Mouse (Mus musculus): Measurements from ENCODE around the gene St6galnac3.

St6galnac3 gene

GRCm38 (mm10) chr3:153160683-153161082 lies 564.3 kb downstream of the St6galnac3 start:
- no peak for DNase-seq (ENCODE audit: low spot score in 2 of 2)

DNA sequence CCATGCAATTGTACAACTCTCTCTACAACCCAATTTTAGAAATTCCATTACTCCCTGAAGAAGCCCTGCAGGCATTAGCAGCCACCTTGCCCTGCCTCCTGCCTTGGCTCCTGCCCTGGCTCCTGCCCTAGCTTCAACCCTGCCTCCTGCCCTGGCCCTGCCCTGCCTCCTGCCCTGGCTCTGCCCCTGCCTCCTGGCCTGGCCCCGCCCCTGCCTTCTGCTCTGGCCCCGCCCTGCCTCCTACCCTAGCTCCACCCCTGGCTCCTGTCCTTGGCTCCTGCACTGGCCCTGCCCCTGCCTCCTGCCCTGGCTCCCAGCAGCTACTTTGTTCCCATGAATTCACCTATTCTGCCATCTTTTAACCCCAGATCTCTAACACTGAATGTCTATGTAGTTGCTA lies 576.1 kb downstream of the St6galnac3 start:
- DNase-seq (ENCODE audit: low spot score in 2 of 2) = peak; percentile 18 to 62
